ENCODE assay signal across 23 mouse cellular contexts in genomic region chr16:32685998-32686397, GRCm38 (mm10). TPM values are rescaled to one million over a fixed set of nuclear protein-coding genes. Genes with fewer than 3 reads are reported as not detected.
"Had no signal": no experiment of that assay in that cellular context is flagged by ENCODE, and none has a peak within 500 bp of the region (broad histone marks: within the 10 kb centered on the region; RNA-seq: fewer than 3 reads in every experiment).

No protein-coding gene starts in this region.

- H3K4me1 ChIP-seq: limb, embryonic 12.5 days; limb, embryonic 15.5 days had no signal

- H3K27ac ChIP-seq: kidney, embryonic 15.5 days; limb, embryonic 12.5 days; limb, embryonic 15.5 days; liver, embryonic 14.5 days had no signal

- H3K27me3 ChIP-seq: kidney, embryonic 15.5 days; limb, embryonic 12.5 days; limb, embryonic 15.5 days had no signal

- H3K9me3 ChIP-seq: kidney, embryonic 15.5 days; limb, embryonic 12.5 days; limb, embryonic 15.5 days had no signal

- H3K9ac ChIP-seq: kidney, embryonic 15.5 days; limb, embryonic 12.5 days; limb, embryonic 15.5 days; liver, embryonic 14.5 days had no signal

- DNase-seq: kidney, adult 11 months; kidney, adult 8-10 months; kidney, postnatal 10 days; kidney, postnatal 36 days; left cerebral cortex, postnatal 4 days; lung, adult 2 months; lung, postnatal 14 days; lung, postnatal 4 days; midbrain, embryonic 14.5 days; thymus, adult 18-20 months; thymus, postnatal 14 days; thymus, postnatal 4 days had no signal

- H3K4me2 ChIP-seq: kidney, embryonic 15.5 days; limb, embryonic 12.5 days; limb, embryonic 15.5 days; midbrain, embryonic 11.5 days had no signal

- H3K4me3 ChIP-seq: kidney, embryonic 15.5 days; limb, embryonic 12.5 days; limb, embryonic 15.5 days had no signal

RNA-seq across cellular contexts. Expression of gene Muc4, which starts 49.7 kb away (rescaled TPM):
- total RNA-seq: layer of hippocampus, adult 8-10 months; layer of hippocampus, postnatal 14 days; left cerebral cortex, postnatal 14 days; left cerebral cortex, postnatal 4 days; megakaryocyte progenitor cell, adult 5-6 weeks; megakaryocyte-erythroid progenitor cell, adult 5-6 weeks; midbrain, postnatal 0 days had no signal
- polyA plus RNA-seq: limb, embryonic 12.5 days; limb, embryonic 15.5 days; midbrain, postnatal 0 days had no signal
